Mouse (Mus musculus) liver, embryonic 16.5 days (tissue): ENCODE measurements at regions not wholly inside any gene's neighbourhood (a gene's known extent, or its start where the extent isn't known, plus 50 kb on each side); places are given as distances from the start of the nearest gene placed in this dataset.

Experiments used
- ATAC-seq: fragments of 200-750 bp; cut with Nextera tagmentation; 2 replicates; pipeline ENCODE4 v1.8.0; 2017; ENCODE audit warnings: low read depth, mild to moderate bottlenecking, moderate number of reproducible peaks, moderate library complexity
- H3K27ac ChIP-seq: fragments of 300-500 bp; sonication (generic); 2 replicates; pipeline ENCODE4 v1.5.1; 2014; ENCODE audit warnings: mild to moderate bottlenecking, low read length
- H3K27me3 ChIP-seq: fragments of 300-500 bp; sonication (generic); 2 replicates; pipeline ENCODE4 v1.6.1; 2014; ENCODE audit warnings: low read depth, low read length, mixed read lengths; ENCODE audit not compliant: control insufficient read depth, insufficient read depth
- H3K36me3 ChIP-seq: fragments of 300-500 bp; sonication (generic); 2 replicates; pipeline ENCODE4 v1.6.1; 2014; ENCODE audit warnings: mild to moderate bottlenecking; ENCODE audit not compliant: control insufficient read depth, insufficient read depth
- H3K4me1 ChIP-seq: fragments of 300-500 bp; sonication (generic); 2 replicates; pipeline ENCODE4 v1.6.1; 2014; ENCODE audit warnings: low read depth, low read length, mixed read lengths; ENCODE audit not compliant: control insufficient read depth
- H3K4me2 ChIP-seq: fragments of 300-500 bp; sonication (generic); 2 replicates; pipeline ENCODE4 v1.6.1; 2014; ENCODE audit warnings: low read depth, low read length, mixed read lengths
- H3K4me3 ChIP-seq: fragments of 300-500 bp; sonication (generic); 2 replicates; pipeline ENCODE4 v1.5.1; 2014; ENCODE audit warnings: low read depth, mild to moderate bottlenecking, low read length
- H3K9ac ChIP-seq: fragments of 300-500 bp; sonication (generic); 2 replicates; pipeline ENCODE4 v1.6.1; 2014; ENCODE audit warnings: low read depth, low read length
- H3K9me3 ChIP-seq: fragments of 300-500 bp; sonication (generic); replicated peaks from 2 replicates; pipeline ENCODE4 v1.6.1; 2016; ENCODE audit warnings: low read length; ENCODE audit not compliant: control insufficient read depth
- WGBS: fragments of 180-500 bp; shearing (Covaris S2); extraction: QIAGEN DNeasy Blood & Tissue Kit; methylation state at CpG from one replicate; pipeline ENCODE4 v1.1.7; 2014; ENCODE audit not compliant: insufficient replicate concordance; 5-methylcytosine and 5-hydroxymethylcytosine counted together

DNA sequence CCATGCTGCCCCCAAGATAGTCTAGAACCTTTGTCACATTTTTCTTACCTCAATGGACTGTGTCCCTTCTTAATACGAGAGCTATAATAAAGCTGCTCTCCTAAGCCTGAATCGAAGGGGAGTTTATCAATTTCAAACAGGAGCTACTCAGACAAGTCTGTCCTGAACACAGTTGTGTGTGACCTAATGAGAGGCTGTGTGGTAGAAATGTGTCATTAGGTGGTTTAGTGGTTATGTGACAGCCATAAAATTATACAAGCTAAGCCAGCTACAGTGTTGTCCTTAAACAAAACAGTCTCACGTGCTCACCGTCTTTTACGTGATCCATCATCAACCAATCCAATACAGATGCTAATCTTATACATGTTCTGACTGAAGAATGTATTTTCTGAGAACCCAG lies 114.5 kb upstream of the Jun start:
- ATAC-seq, result no peak
- H3K36me3 ChIP-seq, result no peaks in the 10 kb centered on the region
- WGBS, result 63% methylated on average over 5 of the region's 5 CpGs

GRCm38 (mm10) chr4:95167216-95167615 lies 115.2 kb upstream of the Jun start:
- no peak for ATAC-seq
- H3K4me3 ChIP-seq, result no peak overlapping the region
- no peak overlapping the region for H3K27ac ChIP-seq
- H3K9me3 ChIP-seq, result no peaks in the 10 kb centered on the region
- no peak overlapping the region for H3K9ac ChIP-seq
- H3K4me2 ChIP-seq, result no peak overlapping the region
- 47% methylated on average over 1 of the region's 1 CpGs for WGBS
- H3K36me3 ChIP-seq, result no peaks in the 10 kb centered on the region
- H3K4me1 ChIP-seq, result peaks cover 5% of the 10 kb centered on the region
- H3K27me3 ChIP-seq, result no peaks in the 10 kb centered on the region

More for the DNA sequence above, 114.5 kb upstream of the Jun start:
- H3K4me2 ChIP-seq, result no peak overlapping the region
- H3K27ac ChIP-seq, result no peak overlapping the region
- H3K9ac ChIP-seq, result no peak overlapping the region
- no peak overlapping the region for H3K4me3 ChIP-seq
- no peaks in the 10 kb centered on the region for H3K9me3 ChIP-seq
- no peaks in the 10 kb centered on the region for H3K27me3 ChIP-seq
- peaks cover 11% of the 10 kb centered on the region for H3K4me1 ChIP-seq

DNA sequence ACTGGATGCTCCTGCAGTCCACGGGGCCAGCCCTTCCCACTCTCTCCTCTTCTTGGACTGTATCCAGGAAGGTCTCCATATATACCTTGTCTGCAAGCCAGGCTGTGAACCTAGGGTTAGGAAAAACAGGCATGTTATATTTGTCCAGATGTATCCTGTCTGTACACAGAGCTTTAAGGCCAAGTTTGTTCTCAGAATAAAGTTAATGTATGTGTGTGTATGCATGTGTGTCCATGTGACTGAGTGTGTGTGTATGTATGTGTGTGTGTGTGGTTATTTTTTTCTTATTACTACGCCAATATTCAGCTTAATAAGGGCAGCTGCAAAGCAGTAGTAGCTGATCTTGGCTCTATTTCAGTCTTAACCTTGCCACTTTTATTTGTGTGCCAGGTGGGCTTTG lies 117.7 kb upstream of the Jun start:
- H3K9ac ChIP-seq, result no peak overlapping the region
- no peaks in the 10 kb centered on the region for H3K36me3 ChIP-seq
- ATAC-seq, result no peak
- no peaks in the 10 kb centered on the region for H3K4me1 ChIP-seq
- H3K4me3 ChIP-seq, result no peak overlapping the region
- no peak overlapping the region for H3K4me2 ChIP-seq
- 66% methylated on average over 2 of the region's 2 CpGs for WGBS
- H3K27me3 ChIP-seq, result no peaks in the 10 kb centered on the region
- no peaks in the 10 kb centered on the region for H3K9me3 ChIP-seq
- no peak overlapping the region for H3K27ac ChIP-seq

DNA sequence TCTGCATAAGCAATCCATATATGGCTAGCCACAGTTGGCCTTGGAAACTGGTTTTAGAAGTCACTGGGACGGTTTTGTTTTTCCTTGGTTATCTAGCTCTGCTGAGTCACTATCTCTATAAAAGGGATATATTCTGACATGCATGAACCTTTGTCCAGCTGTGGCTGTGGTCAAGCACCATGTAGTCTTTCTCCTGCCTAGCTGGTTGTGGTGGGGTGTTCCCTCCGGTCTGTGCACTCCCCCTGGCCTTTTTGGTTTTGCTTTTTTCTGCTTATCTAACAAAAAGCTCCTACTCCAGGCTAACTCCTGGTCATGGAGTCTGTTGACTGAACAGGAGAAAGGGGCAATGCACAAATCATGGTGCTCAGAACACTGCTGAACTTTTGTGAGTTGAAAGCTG lies 125.7 kb upstream of the Jun start:
- no peak for ATAC-seq

DNA sequence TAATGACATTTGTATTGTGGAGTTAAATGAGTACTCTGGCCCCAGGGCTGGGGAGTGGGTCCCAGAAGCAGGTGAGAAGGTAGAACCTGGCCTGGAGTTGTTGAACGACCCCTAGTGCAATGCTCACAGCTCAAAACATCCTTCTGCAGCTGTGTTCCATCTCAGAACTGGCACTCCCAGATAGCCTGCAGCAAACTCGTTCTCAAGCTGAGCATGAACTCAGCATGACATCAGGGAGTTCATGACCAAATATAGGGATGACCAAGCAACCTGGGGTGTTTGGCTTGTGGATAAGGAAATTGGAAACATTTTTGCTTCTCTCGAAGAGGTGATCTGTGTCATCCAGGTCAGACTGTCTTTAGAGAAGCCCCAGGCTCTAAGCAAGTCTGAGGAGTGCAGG lies 126.4 kb upstream of the Jun start:
- H3K4me2 ChIP-seq, result no peak overlapping the region
- H3K36me3 ChIP-seq, result no peaks in the 10 kb centered on the region
- no peak overlapping the region for H3K27ac ChIP-seq
- WGBS, result 40% methylated on average over 3 of the region's 3 CpGs
- H3K9ac ChIP-seq, result no peak overlapping the region
- H3K4me1 ChIP-seq, result no peaks in the 10 kb centered on the region; the same call in 1 of the 2 replicates
- ATAC-seq, result no peak
- no peaks in the 10 kb centered on the region for H3K27me3 ChIP-seq
- no peaks in the 10 kb centered on the region for H3K9me3 ChIP-seq
- no peak overlapping the region for H3K4me3 ChIP-seq

More for the DNA sequence above, 125.7 kb upstream of the Jun start:
- no peak overlapping the region for H3K4me2 ChIP-seq
- H3K27ac ChIP-seq, result no peak overlapping the region
- no peaks in the 10 kb centered on the region; the same call in 1 of the 2 replicates for H3K4me1 ChIP-seq
- no peak overlapping the region for H3K4me3 ChIP-seq
- 20% methylated on average over 2 of the region's 2 CpGs for WGBS
- no peaks in the 10 kb centered on the region for H3K27me3 ChIP-seq
- no peaks in the 10 kb centered on the region for H3K36me3 ChIP-seq
- H3K9me3 ChIP-seq, result no peaks in the 10 kb centered on the region
- H3K9ac ChIP-seq, result no peak overlapping the region

DNA sequence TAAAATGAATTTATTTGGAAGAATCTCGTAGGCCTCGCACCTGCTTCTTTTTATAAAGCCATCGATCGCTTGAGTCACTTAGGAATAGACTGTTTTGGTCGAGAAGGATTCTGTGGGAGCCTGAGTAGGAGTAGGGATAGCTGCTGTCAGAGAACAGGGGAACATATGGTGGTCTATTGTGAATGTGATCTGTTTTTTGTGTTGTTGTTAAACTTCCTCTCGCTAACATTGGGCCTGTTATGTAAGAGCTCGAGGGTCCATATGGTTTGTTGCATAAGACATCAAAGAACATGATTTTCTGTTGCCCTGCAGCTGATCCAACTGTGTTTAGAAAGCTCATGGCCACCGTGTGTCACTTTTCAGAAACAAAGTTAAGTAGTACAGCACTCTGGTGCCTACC lies 126.9 kb upstream of the Jun start:
- Histone ChIP-seq H3K4me2 (no peak overlapping the region), H3K36me3 (no peaks in the 10 kb centered on the region), H3K9ac (no peak overlapping the region), H3K4me3 (no peak overlapping the region), H3K4me1 (no peaks in the 10 kb centered on the region; the same call in 1 of the 2 replicates), H3K27ac (no peak overlapping the region), H3K9me3 (no peaks in the 10 kb centered on the region), H3K27me3 (no peaks in the 10 kb centered on the region)
- WGBS, result 63% methylated on average over 8 of the region's 8 CpGs
- ATAC-seq, result no peak

DNA sequence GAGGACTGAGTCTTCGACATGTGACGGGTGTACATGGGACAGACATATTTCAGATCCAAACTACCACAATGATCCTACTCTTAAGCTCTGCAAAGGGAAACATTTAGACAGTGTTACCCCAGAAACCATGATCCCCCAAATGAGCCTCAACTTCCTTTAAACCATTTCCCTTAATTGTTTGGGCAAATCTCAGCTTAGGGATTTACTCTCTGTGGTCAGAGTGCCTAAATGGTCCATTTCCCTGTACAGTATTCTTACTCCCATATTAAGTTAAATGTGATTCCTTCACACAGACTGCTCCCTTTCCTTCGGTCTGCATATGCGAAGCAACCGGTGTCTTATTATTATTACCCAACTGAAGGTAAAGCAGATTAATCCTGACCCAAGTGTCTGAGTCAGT lies 128.4 kb upstream of the Jun start:
- Histone ChIP-seq H3K9ac (no peak overlapping the region), H3K27ac (no peak overlapping the region), H3K36me3 (no peaks in the 10 kb centered on the region), H3K4me1 (no peaks in the 10 kb centered on the region; the same call in 1 of the 2 replicates), H3K9me3 (no peaks in the 10 kb centered on the region), H3K4me3 (no peak overlapping the region), H3K4me2 (no peak overlapping the region), H3K27me3 (no peaks in the 10 kb centered on the region)
- no peak for ATAC-seq
- 80% methylated on average over 5 of the region's 5 CpGs for WGBS

DNA sequence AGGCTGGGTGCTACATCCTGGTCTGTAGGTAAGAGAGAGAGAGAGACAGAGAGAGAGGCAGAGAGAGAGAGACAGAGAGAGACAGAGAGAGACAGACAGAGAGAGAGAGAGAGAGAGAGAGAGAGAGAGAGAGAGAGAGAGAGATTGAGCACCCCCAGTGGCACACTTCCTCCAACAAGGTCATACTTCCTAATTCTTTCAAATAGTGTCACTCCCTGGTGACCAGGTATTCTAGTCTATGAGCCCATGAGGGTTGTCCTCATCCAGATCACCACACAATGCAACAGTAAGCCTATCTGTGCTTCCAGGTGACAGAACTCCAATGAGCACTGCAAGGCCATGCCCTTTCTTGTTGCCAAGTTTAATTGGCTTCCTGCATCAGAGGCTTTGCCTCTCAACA lies 129.0 kb upstream of the Jun start:
- ATAC-seq, result no peak

GRCm38 (mm10) chr4:95184180-95184579 lies 132.2 kb upstream of the Jun start:
- Histone ChIP-seq H3K4me1 (no peaks in the 10 kb centered on the region), H3K27me3 (no peaks in the 10 kb centered on the region), H3K27ac (no peak overlapping the region), H3K4me2 (no peak overlapping the region), H3K36me3 (no peaks in the 10 kb centered on the region), H3K9me3 (no peaks in the 10 kb centered on the region), H3K9ac (no peak overlapping the region), H3K4me3 (no peak overlapping the region)
- WGBS, result 78% methylated on average over 4 of the region's 4 CpGs
- no peak for ATAC-seq

More for the DNA sequence above, 129.0 kb upstream of the Jun start:
- no peaks in the 10 kb centered on the region for H3K9me3 ChIP-seq
- H3K4me2 ChIP-seq, result no peak overlapping the region
- no peak overlapping the region for H3K4me3 ChIP-seq
- no peaks in the 10 kb centered on the region for H3K27me3 ChIP-seq
- no peaks in the 10 kb centered on the region for H3K36me3 ChIP-seq
- H3K9ac ChIP-seq, result no peak overlapping the region
- H3K4me1 ChIP-seq, result no peaks in the 10 kb centered on the region; the same call in 1 of the 2 replicates
- no peak overlapping the region for H3K27ac ChIP-seq
